Comparison of ENCODE assay signal across 8 mouse cellular contexts in the genomic region with DNA sequence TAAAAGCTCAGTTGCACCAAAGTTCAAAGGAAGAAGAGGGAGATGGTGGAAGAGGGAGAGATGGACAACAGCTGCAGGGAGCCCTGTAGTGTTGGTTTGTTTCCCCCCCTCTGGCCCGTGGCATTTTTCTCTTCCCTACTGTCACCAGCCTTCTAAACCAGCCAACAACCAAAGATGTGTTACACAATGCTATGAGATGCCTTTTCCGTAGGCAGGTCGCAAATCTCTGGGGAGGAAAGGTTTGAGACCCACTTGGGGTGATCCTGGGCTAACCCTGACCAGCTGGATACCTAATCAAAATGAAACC. TPM values are rescaled to one million over a fixed set of nuclear protein-coding genes. Genes with fewer than 3 reads are reported as not detected.
DNase-seq lines count a peak whose midpoint lies in the region; ATAC-seq and TF ChIP-seq lines count a peak whose summit lies in the region.

No protein-coding gene starts in this region.

- no peak for TF ChIP-seq POLR2A in heart, adult 2 months (IDR thresholded peaks at IDR 0.05; ENCODE audit: insufficient read depth, low read depth, low read length)
- TF ChIP-seq POLR2A in CH12.LX (IDR thresholded peaks at IDR 0.05; ENCODE audit: low read depth, low read length): no peak

- peak overlapping the region; percentile 38; the same call in 1 of the 2 replicates for H3K4me2 ChIP-seq in CH12.LX (ENCODE audit: insufficient read depth, low read depth, poor library complexity, severe bottlenecking)
- peak overlapping the region; percentile 52 for H3K4me2 ChIP-seq in forebrain, postnatal 0 days (ENCODE audit: low read depth)

- no peak for DNase-seq in heart, adult 2 months
- no peak for DNase-seq in heart, adult 8-10 months (ENCODE audit: low spot score)
- no peak for DNase-seq in CH12.LX (ENCODE audit: extremely low read depth)
- DNase-seq in forebrain, postnatal 0 days: no peak
- no peak for DNase-seq in adrenal gland, postnatal 25 days
- no peak for DNase-seq in testis, postnatal 14 days (ENCODE audit: low spot score)
- DNase-seq in urinary bladder, postnatal 25 days (ENCODE audit: low spot score): no peak

- no peaks in the 10 kb centered on the region for H3K9me3 ChIP-seq in CH12.LX (replicated peaks; ENCODE audit: low read length)
- H3K9me3 ChIP-seq in forebrain, postnatal 0 days (ENCODE audit: low read length): no peaks in the 10 kb centered on the region

- TF ChIP-seq EP300 in heart, adult 2 months (IDR thresholded peaks at IDR 0.05; ENCODE audit: insufficient read depth, low read depth, low read length): no peak
- no peak for TF ChIP-seq EP300 in CH12.LX (IDR thresholded peaks at IDR 0.05; ENCODE audit: low read length)

- H3K4me3 ChIP-seq in heart, adult 2 months: peak overlapping the region; percentile 73
- H3K4me3 ChIP-seq in CH12.LX (replicated peaks in 1 of 3; ENCODE audit: low read depth in 2 of 3, low read length in 2 of 3, poor library complexity in 1 of 3): peak overlapping the region; percentile 71 to 98 (median 72)
- peak overlapping the region; percentile 58 for H3K4me3 ChIP-seq in forebrain, postnatal 0 days (ENCODE audit: low read depth, low read length)
- peak overlapping the region; percentile 76 for H3K4me3 ChIP-seq in macrophage (ENCODE audit: inconsistent target)

- WGBS in heart, adult 2 months: 25% methylated on average over 3 of the region's 3 CpGs
- WGBS in forebrain, postnatal 0 days: 26% methylated on average over 3 of the region's 3 CpGs
- 13% methylated on average over 3 of the region's 3 CpGs for WGBS in macrophage (ENCODE audit: missing documents)

- no peak for ATAC-seq in forebrain, postnatal 0 days

- H3K79me2 ChIP-seq in heart, adult 2 months (replicated peaks; ENCODE audit: control insufficient read depth, insufficient read depth, low read length): no peaks in the 10 kb centered on the region; the same call in 1 of the 2 replicates
- H3K79me2 ChIP-seq in CH12.LX (replicated peaks; ENCODE audit: control insufficient read depth, extremely low read depth, insufficient read depth, poor library complexity, severe bottlenecking) (peaks cover 33% of the 10 kb centered on the region), macrophage (ENCODE audit: inconsistent target) (peaks cover 48% of the 10 kb centered on the region)

- TF ChIP-seq RAD21 in CH12.LX (IDR thresholded peaks at IDR 0.05; ENCODE audit: low read depth, low read length): no peak

- H3K27ac ChIP-seq in heart, adult 2 months: peak overlapping the region; percentile 86; the same call in 1 of the 2 replicates
- H3K27ac ChIP-seq in CH12.LX (ENCODE audit: insufficient read depth, low read depth): peak overlapping the region; percentile 54; the same call in 1 of the 2 replicates
- no peak overlapping the region; the same call in 1 of the 2 replicates for H3K27ac ChIP-seq in forebrain, postnatal 0 days (ENCODE audit: low read depth, low read length)
- peak overlapping the region; percentile 45; the same call in 1 of the 2 replicates for H3K27ac ChIP-seq in macrophage

- H3K27me3 ChIP-seq in heart, adult 2 months (ENCODE audit: control insufficient read depth, insufficient read depth, low read length): no peaks in the 10 kb centered on the region
- H3K27me3 ChIP-seq in CH12.LX (replicated peaks): no peaks in the 10 kb centered on the region
- H3K27me3 ChIP-seq in forebrain, postnatal 0 days (ENCODE audit: insufficient read depth, low read length): no peaks in the 10 kb centered on the region

- H3K4me1 ChIP-seq in heart, adult 2 months (ENCODE audit: control insufficient read depth, insufficient read depth, low read length): no peaks in the 10 kb centered on the region
- peaks cover 0 to 25% of the 10 kb centered on the region in 2 experiments; a peak in 2 of 4 replicates for H3K4me1 ChIP-seq in CH12.LX (ENCODE audit: control insufficient read depth in 1 of 2, insufficient read depth in 2 of 2)
- 0 out of 2 replicates have a peak, but pooled peaks cover 5% of the 10 kb centered on the region for H3K4me1 ChIP-seq in forebrain, postnatal 0 days (ENCODE audit: insufficient read depth)

- peak overlapping the region; percentile 99 for H3K9ac ChIP-seq in heart, adult 2 months (ENCODE audit: low read depth, low read length)
- peak overlapping the region; percentile 91 for H3K9ac ChIP-seq in CH12.LX (ENCODE audit: insufficient read depth, low read depth)
- H3K9ac ChIP-seq in forebrain, postnatal 0 days: peak overlapping the region; percentile 78

- peaks cover 2% of the 10 kb centered on the region; the same call in 1 of the 2 replicates for H3K36me3 ChIP-seq in heart, adult 2 months (ENCODE audit: control insufficient read depth, insufficient read depth, low read length)
- H3K36me3 ChIP-seq in CH12.LX (replicated peaks in 1 of 2; ENCODE audit: control insufficient read depth in 1 of 2, insufficient read depth in 1 of 2, low read length in 1 of 2): peaks cover 15 to 23% of the 10 kb centered on the region in 2 experiments
- H3K36me3 ChIP-seq in forebrain, postnatal 0 days (ENCODE audit: insufficient read depth): no peaks in the 10 kb centered on the region
- H3K36me3 ChIP-seq in macrophage (ENCODE audit: inconsistent target): 0 out of 2 replicates have a peak, but pooled peaks cover 9% of the 10 kb centered on the region

- no peak for TF ChIP-seq CTCF in heart, adult 2 months (IDR thresholded peaks at IDR 0.05)
- TF ChIP-seq CTCF in CH12.LX (conservative IDR thresholded peaks at IDR 0.05 in 1 of 2, IDR thresholded peaks at IDR 0.05 in 1 of 2; ENCODE audit: low read depth in 2 of 2, low read length in 2 of 2): no peak
- TF ChIP-seq CTCF in forebrain, postnatal 0 days (IDR thresholded peaks at IDR 0.05; ENCODE audit: low read depth): no peak

- in situ Hi-C loops in CH12.LX (cut with MboI; ENCODE audit: low pct_ligation_motif_present, low pct_unique_long_range_greater_than_20kb, low sequenced_read_pairs): no loop called here

- dilution Hi-C loops in CH12.LX (cut with MboI; ENCODE audit: extremely low pct_ligation_motif_present, extremely low pct_unique_long_range_greater_than_20kb, low sequenced_read_pairs): no loop called here

- intact Hi-C loops in heart, adult 2 months (cut with DNase I): loop anchor here (10.0 kb wide), 1 partner anchor 444 kb away; the partner anchor contains the start of gene C1galt1c1

TF ChIP-seq in CH12.LX, 34 proteins besides CTCF, POLR2A, EP300 and RAD21:
- TF ChIP-seq MAFK (IDR thresholded peaks at IDR 0.05; ENCODE audit: insufficient replicate concordance, low read length) (no peak), SIN3A (IDR thresholded peaks at IDR 0.05; ENCODE audit: low read length) (no peak), POLR2AphosphoS2 (IDR thresholded peaks at IDR 0.05; ENCODE audit: low read depth, low read length) (no peak), ELF1 (IDR thresholded peaks at IDR 0.05; ENCODE audit: low read depth, low read length) (no peak), ZMIZ1 (IDR thresholded peaks at IDR 0.05; ENCODE audit: low read depth, low read length) (no peak), ZC3H11A (IDR thresholded peaks at IDR 0.05; ENCODE audit: low read depth, low read length) (no peak), TBP (conservative IDR thresholded peaks at IDR 0.05; ENCODE audit: low read depth, low read length) (no peak), MEF2A (IDR thresholded peaks at IDR 0.05; ENCODE audit: borderline replicate concordance, low read depth, low read length) (no peak), TCF12 (IDR thresholded peaks at IDR 0.05; ENCODE audit: low read depth, low read length) (no peak), ZKSCAN1 (IDR thresholded peaks at IDR 0.05; ENCODE audit: borderline replicate concordance, low read depth, low read length) (no peak), UBTF (IDR thresholded peaks at IDR 0.05; ENCODE audit: low read depth, low read length) (no peak), CHD1 (IDR thresholded peaks at IDR 0.05; ENCODE audit: low read depth, low read length) (no peak), MAZ (IDR thresholded peaks at IDR 0.05; ENCODE audit: low read depth, low read length) (no peak), ETS1 (conservative IDR thresholded peaks at IDR 0.05; ENCODE audit: low read depth, low read length) (no peak), PAX5 (IDR thresholded peaks at IDR 0.05; ENCODE audit: low read length) (no peak), NELFE (IDR thresholded peaks at IDR 0.05; ENCODE audit: low read depth, low read length) (no peak), JUN (IDR thresholded peaks at IDR 0.05; ENCODE audit: insufficient read depth, low read depth, low read length) (no peak), MYC (IDR thresholded peaks at IDR 0.05; ENCODE audit: low read depth, low read length) (no peak), ZNF384 (IDR thresholded peaks at IDR 0.05; ENCODE audit: low read depth, low read length) (no peak), MAX (IDR thresholded peaks at IDR 0.05; ENCODE audit: low read length) (no peak)
TF ChIP-seq in CH12.LX: peak in this region for 0.

RNA-seq across cellular contexts. Expression of gene Zbtb33, which starts 0.8 kb away (rescaled TPM):
- 1 to 10 TPM; 9.5 to 9.9 TPM for total RNA-seq in heart, adult 2 months (2021)
- 2.6 and 5.0 TPM in 2 replicates for polyA plus RNA-seq in heart, adult 2 months (2012; rRNA removed)
- total RNA-seq in heart, adult 8-10 months (2022): 10 to 100 TPM in 2 of 4 experiments, 1 to 10 TPM in 2; 8.6 to 10.7 (median 10.1) TPM
- total RNA-seq in CH12.LX (2012; rRNA removed) (14.0 and 15.4 TPM in 2 replicates), CH12.LX (2014; rRNA removed) (25.0 and 26.4 TPM in 2 replicates)
- polyA plus RNA-seq in CH12.LX (2012; ENCODE audit: insufficient read length, low read depth) (10.0 and 10.7 TPM in 2 replicates), macrophage (2018) (9.7 to 12.2 TPM (median 10.6 TPM) in 3 replicates)
- 32.4 and 37.7 TPM in 2 replicates for total RNA-seq in forebrain, postnatal 0 days (2014; rRNA removed)
- 4.2 and 4.8 TPM in 2 replicates for polyA plus RNA-seq in forebrain, postnatal 0 days (2015; fragmentation: Nextera tagmentation; extraction: Ambion mirVana)
- total RNA-seq in macrophage (2018; cell fraction: chromatin; rRNA removed): 10 to 100 TPM in 9 of 26 experiments, 1 to 10 TPM in 17; 4.0 to 15.8 (median 8.0) TPM
- 10 to 100 TPM; 10.1 to 20.3 (median 15.5) TPM for total RNA-seq in macrophage (2018; cell fraction: cytosol; rRNA removed)
- total RNA-seq in macrophage (2018; cell fraction: nucleus; rRNA removed): 10 to 100 TPM in 19 of 26 experiments, 1 to 10 TPM in 7; 6.4 to 24.3 (median 13.2) TPM
- 34.8 and 36.7 TPM in 2 replicates for total RNA-seq in adrenal gland, postnatal 25 days (2021)
